ENCODE assay signal across 8 mouse cellular contexts in the genomic region with DNA sequence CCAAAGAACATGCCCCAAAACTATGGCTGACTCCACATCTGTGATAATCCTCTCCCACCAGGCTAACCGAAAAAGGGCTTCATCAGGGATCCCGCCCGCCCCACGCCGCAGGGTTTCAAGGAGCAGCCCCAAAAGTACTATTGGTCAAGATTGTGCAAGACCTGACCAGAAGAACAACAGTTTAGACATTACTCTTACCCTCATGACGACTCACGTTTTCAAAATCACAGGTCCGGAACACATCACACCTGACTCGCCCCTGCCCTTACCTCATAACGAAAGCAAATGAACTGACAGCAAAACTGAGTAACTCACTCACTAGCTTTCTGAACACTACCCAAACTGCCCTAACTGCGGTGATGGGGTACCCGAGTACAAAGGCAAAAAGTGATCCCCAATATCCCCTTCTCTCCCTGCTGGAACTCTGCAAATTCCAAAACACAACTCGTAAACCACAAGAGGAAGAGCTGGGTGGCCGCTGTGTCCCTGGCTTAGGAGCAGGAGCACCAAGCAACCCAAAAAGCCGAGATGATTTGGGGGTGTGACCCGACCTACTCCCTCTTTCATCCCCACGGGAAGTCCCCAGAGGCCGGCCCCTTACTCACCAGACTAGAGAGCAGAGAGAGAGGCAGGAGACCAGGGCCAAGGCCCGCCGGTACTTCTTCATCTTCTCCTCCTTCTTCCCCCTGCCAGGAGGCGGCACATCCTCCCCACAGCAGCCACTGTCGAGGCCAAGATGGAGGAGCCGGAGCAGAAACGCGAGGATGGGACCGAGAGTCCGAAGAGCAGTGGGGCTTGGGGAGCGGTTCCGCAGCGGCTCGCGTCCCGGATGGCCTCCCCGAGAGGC. TPM values are rescaled to one million over a fixed set of nuclear protein-coding genes. Genes with fewer than 3 reads are reported as not detected.
DNase-seq lines count a peak whose midpoint lies in the region; ATAC-seq and TF ChIP-seq lines count a peak whose summit lies in the region.

No protein-coding gene starts in this region.

- peaks cover 2% of the 10 kb centered on the region; the same call in 1 of the 2 replicates for H3K4me1 ChIP-seq in embryonic fibroblast, embryonic 13.5 days (ENCODE audit: control insufficient read depth, insufficient read depth, low read length)
- peaks cover 6% of the 10 kb centered on the region for H3K4me1 ChIP-seq in intestine, embryonic 16.5 days (ENCODE audit: control insufficient read depth, insufficient read depth, low read length)
- H3K4me1 ChIP-seq in lung, embryonic 14.5 days (ENCODE audit: insufficient read depth): peaks cover 2% of the 10 kb centered on the region; the same call in 1 of the 2 replicates
- peaks cover 29% of the 10 kb centered on the region for H3K4me1 ChIP-seq in neural tube, embryonic 13.5 days (replicated peaks)

- peak overlapping the region; percentile 90 for H3K27ac ChIP-seq in embryonic fibroblast, embryonic 13.5 days (ENCODE audit: insufficient read depth, low read length)
- H3K27ac ChIP-seq in intestine, embryonic 16.5 days (ENCODE audit: low read length): peak overlapping the region; percentile 98
- H3K27ac ChIP-seq in lung, embryonic 14.5 days (ENCODE audit: low read depth): peak overlapping the region; percentile 99
- H3K27ac ChIP-seq in neural tube, embryonic 13.5 days (replicated peaks): peak overlapping the region; percentile 99

- H3K4me3 ChIP-seq in embryonic fibroblast, embryonic 13.5 days (ENCODE audit: insufficient read depth, low read length): peak overlapping the region; percentile 97
- H3K4me3 ChIP-seq in intestine, embryonic 16.5 days (ENCODE audit: low read length): peak overlapping the region; percentile 90
- H3K4me3 ChIP-seq in lung, embryonic 14.5 days (ENCODE audit: low read depth, low read length): peak overlapping the region; percentile 81
- H3K4me3 ChIP-seq in neural tube, embryonic 13.5 days: peak overlapping the region; percentile 73

- peak overlapping the region; percentile 67 for H3K4me2 ChIP-seq in intestine, embryonic 16.5 days (ENCODE audit: low read depth, low read length)
- H3K4me2 ChIP-seq in lung, embryonic 14.5 days: peak overlapping the region; percentile 75
- H3K4me2 ChIP-seq in neural tube, embryonic 13.5 days: peak overlapping the region; percentile 89

- H3K27me3 ChIP-seq in intestine, embryonic 16.5 days (replicated peaks; ENCODE audit: control insufficient read depth, insufficient read depth, low read length): no peaks in the 10 kb centered on the region
- H3K27me3 ChIP-seq in lung, embryonic 14.5 days (ENCODE audit: insufficient read depth, low read length): no peaks in the 10 kb centered on the region
- no peaks in the 10 kb centered on the region for H3K27me3 ChIP-seq in neural tube, embryonic 13.5 days

- peak; percentile 54 for ATAC-seq in intestine, embryonic 16.5 days
- peak; percentile 57 for ATAC-seq in lung, embryonic 14.5 days (ENCODE audit: insufficient read depth)
- peak; percentile 66 for ATAC-seq in neural tube, embryonic 13.5 days (ENCODE audit: low read depth)

- H3K36me3 ChIP-seq in intestine, embryonic 16.5 days (ENCODE audit: control insufficient read depth, insufficient read depth, low read length): no peaks in the 10 kb centered on the region
- H3K36me3 ChIP-seq in lung, embryonic 14.5 days (ENCODE audit: insufficient read depth): no peaks in the 10 kb centered on the region
- no peaks in the 10 kb centered on the region for H3K36me3 ChIP-seq in neural tube, embryonic 13.5 days

- under 1% methylated on average over 34 of the region's 34 CpGs for WGBS in intestine, embryonic 16.5 days
- under 1% methylated on average over 34 of the region's 34 CpGs for WGBS in lung, embryonic 14.5 days
- WGBS in neural tube, embryonic 13.5 days: under 1% methylated on average over 34 of the region's 34 CpGs

- peak; percentile 24 for DNase-seq in layer of hippocampus, adult 9-10 months (ENCODE audit: low spot score)
- DNase-seq in layer of hippocampus, postnatal 14 days (ENCODE audit: low spot score in 2 of 2): no peak
- DNase-seq in MN1 (ENCODE audit: low spot score): peak; percentile 32
- DNase-seq in lung, embryonic 14.5 days: peak; percentile 32
- DNase-seq in layer of hippocampus, postnatal 25 days (ENCODE audit: extremely low spot score in 1 of 2, low spot score in 1 of 2): no peak

- no peak for TF ChIP-seq CTCF in embryonic fibroblast, embryonic 13.5 days (IDR thresholded peaks at IDR 0.05; ENCODE audit: borderline replicate concordance, insufficient read depth, low read length)
- peak; percentile 30 for TF ChIP-seq CTCF in lung, embryonic 14.5 days (IDR thresholded peaks at IDR 0.05; ENCODE audit: low read depth)

- peak overlapping the region; percentile 92 for H3K9ac ChIP-seq in intestine, embryonic 16.5 days (ENCODE audit: low read depth, low read length)
- peak overlapping the region; percentile 94 for H3K9ac ChIP-seq in lung, embryonic 14.5 days
- peak overlapping the region; percentile 95 for H3K9ac ChIP-seq in neural tube, embryonic 13.5 days

- no peak; the same call in none of the 2 replicates for TF ChIP-seq POLR2A in embryonic fibroblast, embryonic 13.5 days (IDR thresholded peaks at IDR 0.05; ENCODE audit: low read depth, low read length)

- no peaks in the 10 kb centered on the region for H3K9me3 ChIP-seq in intestine, embryonic 16.5 days (ENCODE audit: control insufficient read depth, low read length)
- no peaks in the 10 kb centered on the region for H3K9me3 ChIP-seq in lung, embryonic 14.5 days (ENCODE audit: low read depth, low read length)
- H3K9me3 ChIP-seq in neural tube, embryonic 13.5 days: no peaks in the 10 kb centered on the region

RNA-seq across cellular contexts. Expression of a gene that starts 0.6 kb away (rescaled TPM):
- total RNA-seq in layer of hippocampus, postnatal 14 days (2021): 10 to 100 TPM; 28.8 to 36.6 TPM
- polyA plus RNA-seq in embryonic fibroblast, embryonic 13.5 days (2011; ENCODE audit: insufficient read length, low read depth, missing spikeins): 51.6 and 51.7 TPM in 2 replicates
- 10.6 and 13.8 TPM in 2 replicates for polyA plus RNA-seq in intestine, embryonic 16.5 days (2015; fragmentation: Nextera tagmentation; extraction: Ambion mirVana)
- 20.1 and 27.9 TPM in 2 replicates for polyA plus RNA-seq in lung, embryonic 14.5 days (2014; fragmentation: Nextera tagmentation; extraction: Ambion mirVana)
- polyA plus RNA-seq in neural tube, embryonic 13.5 days (2015; fragmentation: Nextera tagmentation; extraction: Ambion mirVana): 24.9 and 33.0 TPM in 2 replicates
- 10 to 100 TPM; 30.0 to 54.5 TPM for total RNA-seq in layer of hippocampus, postnatal 25 days (2021)

Comparison
In these comparisons a context has a peak if more than half of its experiments do, and no peak if none do; other contexts are left out.
1. DNase-seq: peak in layer of hippocampus, adult 9-10 months (single experiment), MN1 (single experiment) and lung, embryonic 14.5 days (single experiment); none in layer of hippocampus, postnatal 14 days (0 of 2) and layer of hippocampus, postnatal 25 days (0 of 2).
2. Peak in every context shown above with its lines, with median percentiles within 50 percentile points of each other: H3K27ac ChIP-seq, H3K4me3 ChIP-seq, ATAC-seq, H3K4me2 ChIP-seq and H3K9ac ChIP-seq.